Mouse (Mus musculus) embryonic facial prominence, embryonic 11.5 days (tissue): ENCODE results near the gene Apon. TPM values are rescaled to one million over a fixed set of nuclear protein-coding genes. Genes with fewer than 3 reads are reported as not detected.
"Not testable (repeated sequence)": the region's sequence is repeated elsewhere in the genome, so short reads cannot be mapped to it uniquely, and the experiment has no call there.

ENCODE experiments used
- ATAC-seq: fragments of 200-750 bp; cut with Nextera tagmentation; replicated peaks from 2 replicates; pipeline ENCODE4 v1.8.0; 2017; ENCODE audit warnings: low read depth; ENCODE audit not compliant: insufficient number of reproducible peaks, low FRiP score, low TSS enrichment
- DNase-seq: peaks from one replicate; pipeline ENCODE4 v3.0.0-alpha.2; 2015; ENCODE audit warnings: low spot score
- H3K27ac ChIP-seq: fragments of 300-500 bp; sonication (generic); replicated peaks from 2 replicates; pipeline ENCODE4 v1.5.1; 2014; ENCODE audit warnings: mild to moderate bottlenecking, low read depth, low read length, control low read depth
- H3K27me3 ChIP-seq: fragments of 300-500 bp; sonication (generic); 2 replicates; pipeline ENCODE4 v1.6.1; 2014; ENCODE audit warnings: mild to moderate bottlenecking, low read length, moderate library complexity, mixed read lengths; ENCODE audit not compliant: control insufficient read depth, insufficient read depth
- H3K36me3 ChIP-seq: fragments of 300-500 bp; sonication (generic); replicated peaks from 2 replicates; pipeline ENCODE4 v1.6.1; 2014; ENCODE audit warnings: low read depth, mild to moderate bottlenecking, low read length, moderate library complexity, mixed read lengths; ENCODE audit not compliant: control insufficient read depth, insufficient read depth
- H3K4me1 ChIP-seq: fragments of 300-500 bp; sonication (generic); 2 replicates; pipeline ENCODE4 v1.6.1; 2014; ENCODE audit warnings: low read length, mixed read lengths; ENCODE audit not compliant: control insufficient read depth, insufficient read depth
- H3K4me2 ChIP-seq: fragments of 300-500 bp; sonication (generic); 2 replicates; pipeline ENCODE4 v1.6.1; 2014; ENCODE audit warnings: low read depth, mild to moderate bottlenecking, control low read depth, low read length, moderate library complexity
- H3K4me3 ChIP-seq: fragments of 300-500 bp; sonication (generic); 2 replicates; pipeline ENCODE4 v1.5.1; 2014; ENCODE audit warnings: low read depth, low read length, control low read depth
- H3K9ac ChIP-seq: fragments of 300-500 bp; sonication (generic); replicated peaks from 2 replicates; pipeline ENCODE4 v1.6.1; 2014; ENCODE audit warnings: mild to moderate bottlenecking, control low read depth, low read length
- H3K9me3 ChIP-seq: fragments of 300-500 bp; sonication (generic); replicated peaks from 2 replicates; pipeline ENCODE4 v1.6.1; 2016; ENCODE audit warnings: mild to moderate bottlenecking, low read length, inconsistent platforms, mixed read lengths; ENCODE audit not compliant: control insufficient read depth
- WGBS: fragments of 180-500 bp; shearing (Covaris S2); extraction: QIAGEN DNeasy Blood & Tissue Kit; methylation state at CpG from one replicate; pipeline ENCODE4 v1.1.7; 2014; 5-methylcytosine and 5-hydroxymethylcytosine counted together
- polyA plus RNA-seq: library from polyadenylated mRNA; unstranded; fragments of >200 nt; fragmentation: Nextera tagmentation; extraction: Ambion mirVana; gene quantifications from 2 replicates; pipeline ENCODE4 v1.2.1, GENCODE M21; 2014

Gene Apon
- polyA plus RNA-seq, 1 experiment from 2014 or later, result 0.80 TPM

DNA sequence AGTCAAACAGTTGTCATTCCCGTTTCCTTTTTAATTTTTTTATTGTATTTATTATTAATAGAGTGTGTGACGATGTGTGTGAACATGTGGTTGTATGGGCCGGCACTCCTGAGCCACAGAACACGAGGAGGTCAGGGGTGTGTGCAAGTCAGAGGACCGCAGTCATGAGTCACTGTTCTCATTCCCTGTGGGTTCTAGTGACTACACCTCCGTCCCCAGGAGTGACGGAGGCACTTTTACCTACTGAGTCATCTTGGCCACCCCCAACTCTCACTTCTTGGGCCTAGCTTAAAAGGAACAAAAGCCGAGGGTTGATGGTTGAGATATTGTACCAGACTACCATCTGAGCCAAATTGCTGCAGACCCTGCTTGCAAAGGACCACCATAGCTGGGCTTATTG, 2.4 kb downstream of the Apon start:
- no peak overlapping the region for H3K4me3 ChIP-seq
- WGBS, result 87% methylated on average over 8 of the region's 8 CpGs
- H3K36me3 ChIP-seq, result peaks cover 9% of the 10 kb centered on the region
- ATAC-seq, result no peak
- H3K4me2 ChIP-seq, result no peak overlapping the region
- H3K27ac ChIP-seq, result no peak overlapping the region
- H3K9me3 ChIP-seq, result no peaks in the 10 kb centered on the region
- no peaks in the 10 kb centered on the region for H3K4me1 ChIP-seq
- no peaks in the 10 kb centered on the region for H3K27me3 ChIP-seq
- no peak overlapping the region for H3K9ac ChIP-seq
- no peak for DNase-seq

DNA sequence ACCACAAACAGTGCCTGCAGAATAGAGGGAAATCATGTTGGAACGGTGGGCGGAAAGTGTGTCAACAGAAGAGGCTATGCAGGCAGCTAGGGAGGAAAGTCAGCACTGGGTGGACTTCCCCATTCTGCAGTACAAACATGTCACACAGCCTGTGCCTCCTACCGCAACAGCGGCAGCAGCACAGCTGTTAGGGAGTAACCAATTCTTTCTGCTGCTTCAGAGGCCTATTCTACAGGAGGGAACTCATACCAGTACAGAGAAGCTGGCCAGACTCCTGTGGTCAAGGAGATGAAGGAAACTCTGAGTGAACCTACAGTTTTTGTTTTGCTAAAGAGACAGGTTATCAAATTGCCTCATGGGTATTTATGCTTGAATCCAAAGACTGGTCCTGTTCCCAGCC, 5.1 kb downstream of the Apon start:
- no peaks in the 10 kb centered on the region for H3K9me3 ChIP-seq
- 91% methylated on average over 4 of the region's 4 CpGs for WGBS
- no peak for ATAC-seq
- no peaks in the 10 kb centered on the region for H3K4me1 ChIP-seq
- H3K4me3 ChIP-seq, result no peak overlapping the region
- no peaks in the 10 kb centered on the region for H3K36me3 ChIP-seq
- no peak overlapping the region for H3K4me2 ChIP-seq
- no peak overlapping the region for H3K27ac ChIP-seq
- no peak overlapping the region for H3K9ac ChIP-seq
- no peak for DNase-seq
- no peaks in the 10 kb centered on the region for H3K27me3 ChIP-seq

DNA sequence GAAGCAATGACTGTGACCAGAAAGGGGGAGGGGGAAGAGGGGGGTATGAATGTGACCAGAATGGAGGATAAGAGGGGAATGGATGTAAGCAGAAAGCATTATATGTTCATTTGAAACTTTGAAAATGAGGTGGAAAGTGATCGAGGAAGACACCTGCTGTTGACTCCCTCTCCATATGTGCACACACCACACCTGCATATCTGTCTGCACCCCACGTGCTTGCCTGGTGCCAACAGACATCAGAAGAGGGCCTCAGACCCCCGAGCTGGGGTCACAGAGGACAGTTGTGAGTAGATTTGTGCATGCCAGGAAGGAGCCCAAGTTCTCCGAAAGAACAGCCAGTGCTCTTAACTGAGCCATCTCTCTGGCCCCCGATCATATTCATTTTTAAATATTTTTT, 6.0 kb downstream of the Apon start:
- no peaks in the 10 kb centered on the region for H3K9me3 ChIP-seq
- ATAC-seq (no peak), DNase-seq (no peak)
- no peaks in the 10 kb centered on the region for H3K36me3 ChIP-seq
- WGBS, result 82% methylated on average over 5 of the region's 5 CpGs
- H3K4me3 ChIP-seq, result no peak overlapping the region
- H3K27ac ChIP-seq, result no peak overlapping the region
- H3K27me3 ChIP-seq, result no peaks in the 10 kb centered on the region
- no peaks in the 10 kb centered on the region for H3K4me1 ChIP-seq
- H3K9ac ChIP-seq, result no peak overlapping the region
- H3K4me2 ChIP-seq, result no peak overlapping the region

DNA sequence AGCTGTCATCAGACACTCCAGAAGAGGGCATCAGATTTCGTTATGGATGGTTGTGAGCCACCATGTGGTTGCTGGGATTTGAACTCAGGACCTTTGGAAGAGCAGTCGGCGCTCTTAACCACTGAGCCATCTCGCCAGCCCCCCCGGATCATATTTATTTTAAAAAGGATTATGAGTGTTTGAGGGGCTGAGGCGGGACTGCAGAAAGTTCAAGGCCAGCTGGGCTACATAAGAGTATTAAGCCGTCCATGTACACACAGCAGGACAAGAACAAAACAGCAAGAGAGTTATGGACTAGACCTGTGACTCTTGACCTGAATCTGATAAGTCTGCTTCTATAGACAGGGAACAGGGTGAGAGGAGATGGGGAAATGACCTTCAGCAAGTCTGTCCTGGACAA, 6.5 kb downstream of the Apon start:
- not testable (repeated sequence) for H3K9ac ChIP-seq, H3K9me3 ChIP-seq, ATAC-seq, H3K4me1 ChIP-seq, H3K27ac ChIP-seq, H3K27me3 ChIP-seq, DNase-seq, H3K4me3 ChIP-seq, H3K4me2 ChIP-seq, H3K36me3 ChIP-seq
- 87% methylated on average over 7 of the region's 7 CpGs for WGBS

DNA sequence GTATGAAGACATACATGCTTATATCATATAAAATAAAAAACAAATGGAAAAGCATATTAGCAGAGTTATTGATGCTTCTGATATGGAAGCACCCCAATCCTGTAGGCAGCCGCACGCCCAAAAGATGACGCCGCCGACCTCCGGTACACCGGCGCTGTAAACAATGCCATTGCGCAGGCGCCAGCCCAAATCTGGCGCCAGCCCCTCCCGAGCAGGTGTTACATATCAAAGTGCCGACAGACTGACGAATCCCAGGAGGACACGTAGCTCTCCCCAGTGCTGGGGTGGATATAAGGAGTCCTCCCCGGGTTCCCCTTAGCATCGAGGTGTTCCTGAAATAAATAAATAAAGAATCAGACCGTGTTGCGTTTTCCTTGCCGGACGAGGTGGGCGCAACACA, 8.4 kb downstream of the Apon start:
- H3K4me2 ChIP-seq, result no peak overlapping the region
- DNase-seq (no peak), ATAC-seq (no peak)
- no peaks in the 10 kb centered on the region for H3K9me3 ChIP-seq
- no peaks in the 10 kb centered on the region for H3K4me1 ChIP-seq
- WGBS, result 78% methylated on average over 22 of the region's 22 CpGs
- no peak overlapping the region for H3K4me3 ChIP-seq
- no peak overlapping the region for H3K9ac ChIP-seq
- H3K27me3 ChIP-seq, result no peaks in the 10 kb centered on the region
- no peak overlapping the region for H3K27ac ChIP-seq
- H3K36me3 ChIP-seq, result no peaks in the 10 kb centered on the region

DNA sequence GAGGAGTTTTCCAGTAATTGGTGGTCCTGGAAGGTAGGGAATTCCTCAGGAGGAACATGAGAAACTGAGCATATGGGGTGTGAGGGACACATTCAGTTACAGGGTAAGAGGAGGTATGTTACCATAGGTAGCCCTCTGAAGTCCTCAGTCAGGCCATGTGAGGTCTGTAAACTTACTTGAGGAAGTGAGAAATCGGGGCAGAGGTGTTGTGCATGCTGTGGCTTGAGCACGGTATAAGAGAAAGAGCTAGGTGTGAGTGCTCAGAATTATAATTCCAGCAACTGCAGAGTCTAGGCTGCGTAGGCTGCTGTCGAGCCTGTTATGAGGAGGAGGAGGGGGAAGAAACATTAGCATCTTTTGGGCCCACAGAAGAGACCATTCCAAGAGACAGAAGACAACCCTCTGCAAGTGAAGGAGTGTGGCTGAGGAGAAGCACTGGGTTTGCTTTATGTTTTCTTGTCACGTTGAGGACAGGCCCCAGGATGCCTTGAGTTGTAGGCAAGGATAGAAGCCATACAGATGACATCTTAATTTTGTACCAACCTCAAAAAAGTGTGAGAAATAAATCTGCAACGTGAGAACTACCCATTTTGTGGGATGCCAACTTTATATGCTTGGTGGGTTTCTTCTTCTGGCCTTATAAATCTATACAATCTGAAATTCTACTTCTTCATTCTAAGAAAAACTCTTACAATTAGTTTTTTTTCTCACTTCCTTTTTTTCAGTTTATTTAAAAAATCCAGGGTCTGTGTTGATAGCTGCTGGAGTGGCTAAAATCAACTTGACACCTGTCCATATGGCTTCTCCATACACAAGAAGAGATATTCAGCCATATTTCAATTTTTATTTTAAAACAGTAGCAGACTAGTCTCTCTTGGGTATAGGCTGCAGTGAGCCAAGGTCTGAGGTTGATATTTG, 9.8 kb downstream of the Apon start:
- Histone ChIP-seq H3K4me2 (no peak overlapping the region), H3K4me3 (no peak overlapping the region), H3K36me3 (no peaks in the 10 kb centered on the region), H3K9ac (no peak overlapping the region), H3K27me3 (no peaks in the 10 kb centered on the region), H3K4me1 (no peaks in the 10 kb centered on the region), H3K27ac (no peak overlapping the region), H3K9me3 (no peaks in the 10 kb centered on the region)
- ATAC-seq, result no peak
- no peak for DNase-seq
- 82% methylated on average over 6 of the region's 6 CpGs for WGBS

DNA sequence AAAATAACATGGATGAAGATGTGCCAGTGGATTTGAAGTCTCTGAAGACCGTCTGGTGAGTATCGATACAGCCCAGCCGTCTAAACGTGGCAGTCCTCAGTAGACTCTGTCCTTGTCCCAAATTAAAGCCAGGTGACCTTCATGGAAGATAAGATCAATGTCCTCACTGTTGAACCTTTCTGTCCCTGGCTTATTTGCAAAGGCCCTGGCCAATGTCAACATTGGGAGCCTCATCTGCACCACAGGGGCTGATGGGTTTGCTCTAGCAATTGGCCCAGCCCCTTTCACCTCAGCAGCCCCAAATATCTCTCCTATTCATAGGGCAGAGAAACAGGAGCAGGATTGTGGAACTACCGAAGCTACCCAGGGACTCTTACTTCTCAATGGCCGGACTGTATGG, 14.5 kb downstream of the Apon start, which contains the start of gene Apof:
Gene Apof, plus strand, starts transcription at position 301 of the 400 bp plus-strand sequence.
- Histone ChIP-seq H3K27me3 (no peaks in the 10 kb centered on the region), H3K9me3 (no peaks in the 10 kb centered on the region), H3K9ac (no peak within 1 kb of the TSS), H3K4me3 (no peak within 1 kb of the TSS), H3K27ac (no peak within 1 kb of the TSS), H3K4me2 (no peak within 1 kb of the TSS), H3K36me3 (no peaks in the 10 kb centered on the region), H3K4me1 (no peaks in the 10 kb centered on the region)
- DNase-seq, result no peak
- 52% methylated on average over 6 of the region's 6 CpGs for WGBS
- ATAC-seq, result no peak

DNA sequence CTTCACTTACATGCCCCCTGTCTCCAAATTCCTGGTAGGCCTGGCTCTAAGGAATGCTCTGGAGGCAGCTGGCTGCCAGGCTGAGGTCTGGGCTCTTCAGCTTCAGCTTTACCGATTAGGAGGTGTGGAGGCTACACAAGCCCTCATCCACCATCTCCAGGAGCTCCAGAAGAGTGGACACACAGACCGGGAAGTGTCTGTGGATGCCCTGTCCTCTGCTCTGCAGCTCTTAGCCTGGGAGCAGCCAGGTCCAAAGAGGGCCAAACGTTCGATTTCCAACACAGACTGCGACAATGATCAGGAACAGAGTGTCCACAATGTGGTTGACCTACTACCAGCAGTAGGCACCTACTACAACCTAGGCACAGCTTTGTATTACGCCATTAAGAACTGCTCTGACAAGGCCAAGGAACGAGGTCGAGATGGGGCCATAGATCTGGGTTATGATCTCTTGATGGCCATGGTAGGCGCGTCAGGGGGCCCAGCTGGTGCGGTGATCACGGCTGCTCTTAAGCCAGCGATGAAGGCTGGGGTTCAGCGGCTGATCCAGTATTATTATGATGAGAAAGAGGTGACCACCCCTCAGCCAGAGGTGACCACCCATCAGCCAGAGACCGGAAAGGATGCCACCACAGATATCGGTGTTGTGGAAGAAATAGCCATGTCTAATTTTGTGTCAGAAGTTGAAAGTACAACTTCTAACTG, 15.5 kb downstream of the Apon start:
- H3K9ac ChIP-seq, result no peak overlapping the region
- H3K27me3 ChIP-seq, result no peaks in the 10 kb centered on the region
- no peak overlapping the region for H3K4me3 ChIP-seq
- ATAC-seq (no peak), DNase-seq (no peak)
- H3K4me1 ChIP-seq, result no peaks in the 10 kb centered on the region
- H3K9me3 ChIP-seq, result no peaks in the 10 kb centered on the region
- H3K4me2 ChIP-seq, result no peak overlapping the region
- 86% methylated on average over 16 of the region's 16 CpGs for WGBS
- H3K36me3 ChIP-seq, result no peaks in the 10 kb centered on the region
- no peak overlapping the region for H3K27ac ChIP-seq
